Mouse (Mus musculus) kidney, postnatal 25 days (tissue): ENCODE data around the gene Efna1.

ENCODE experiments used
- DNase-seq, 2 experiments: peaks; one replicate each; pipeline ENCODE4 v3.0.0; 2021; ENCODE audit warnings: mixed read lengths in 2 of 2

Efna1 gene

GRCm38 (mm10) chr3:89243609-89244008 is 37.3 kb downstream of the Efna1 start:
- DNase-seq, result peak; percentile 64 to 82

GRCm38 (mm10) chr3:89242331-89242895 is 38.5 kb downstream of the Efna1 start:
- DNase-seq, result peak; percentile 69 to 72

GRCm38 (mm10) chr3:89238494-89238893 is 42.4 kb downstream of the Efna1 start:
- DNase-seq, result no peak

GRCm38 (mm10) chr3:89237682-89238081 is 43.3 kb downstream of the Efna1 start:
- DNase-seq, result no peak

GRCm38 (mm10) chr3:89236516-89236915 is 44.4 kb downstream of the Efna1 start:
- no peak for DNase-seq

- no peak for DNase-seq
Measured at GRCm38 (mm10) chr3:89233562-89234110, 47.3 kb downstream of the Efna1 start.

GRCm38 (mm10) chr3:89232614-89233013 is 48.3 kb downstream of the Efna1 start:
- DNase-seq, result peak in 1 of 2 experiments; percentile 47

GRCm38 (mm10) chr3:89231772-89232275 is 49.1 kb downstream of the Efna1 start:
- DNase-seq, result no peak

- DNase-seq, result no peak
Measured at GRCm38 (mm10) chr3:89231345-89231744, 49.6 kb downstream of the Efna1 start.

- DNase-seq, result no peak
Measured at GRCm38 (mm10) chr3:89230561-89230960, 50.4 kb downstream of the Efna1 start.

- DNase-seq, result no peak
Measured at GRCm38 (mm10) chr3:89229276-89229675, 51.7 kb downstream of the Efna1 start.

GRCm38 (mm10) chr3:89228836-89229235 is 52.1 kb downstream of the Efna1 start, which contains the start of gene Muc1:
Muc1 (plus strand) TSS chr3:89229057.
- peak; percentile 52 to 77 for DNase-seq

GRCm38 (mm10) chr3:89228180-89228549 is 52.8 kb downstream of the Efna1 start:
- peak; percentile 92 to 94 for DNase-seq

- DNase-seq, result peak; percentile 90 to 95
Measured at GRCm38 (mm10) chr3:89227307-89228179, 53.4 kb downstream of the Efna1 start.

GRCm38 (mm10) chr3:89226900-89227299 is 54.0 kb downstream of the Efna1 start, which contains the start of gene Mtx1:
Mtx1 (minus strand) TSS chr3:89227088.
- peak in 1 of 2 experiments; percentile 33 for DNase-seq

- peak in 1 of 2 experiments; percentile 46 for DNase-seq
Measured at GRCm38 (mm10) chr3:89226361-89226760, 54.6 kb downstream of the Efna1 start.

GRCm38 (mm10) chr3:89225918-89226317 is 55.0 kb downstream of the Efna1 start:
- DNase-seq, result peak in 1 of 2 experiments; percentile 24

GRCm38 (mm10) chr3:89225321-89225815 is 55.6 kb downstream of the Efna1 start:
- DNase-seq, result peak in 1 of 2 experiments; percentile 28

- DNase-seq, result peak in 1 of 2 experiments; percentile 36
Measured at GRCm38 (mm10) chr3:89224796-89225195, 56.1 kb downstream of the Efna1 start.
